In genomic region chr6:38533428-38534405, GRCm38 (mm10) we compare ENCODE assay signal across 8 mouse cellular contexts. TPM values are rescaled to one million over a fixed set of nuclear protein-coding genes. Genes with fewer than 3 reads are reported as not detected.
A peak's percentile ranks its signal among the peaks of the same experiment; 100 is the strongest.
DNase-seq lines count a peak whose midpoint lies in the region; ATAC-seq and TF ChIP-seq lines count a peak whose summit lies in the region.

TSS of gene Fmc1 (plus strand) at chr6:38533502.

- H3K4me2 ChIP-seq in heart, embryonic 12.5 days: peak within 1 kb of the TSS; percentile 83
- peak within 1 kb of the TSS; percentile 57 for H3K4me2 ChIP-seq in kidney, postnatal 0 days (ENCODE audit: low read length)
- peak within 1 kb of the TSS; percentile 88 for H3K4me2 ChIP-seq in liver, embryonic 11.5 days
- H3K4me2 ChIP-seq in stomach, embryonic 14.5 days (replicated peaks; ENCODE audit: low read depth, low read length): peak within 1 kb of the TSS; percentile 60

- peak within 1 kb of the TSS; percentile 88 for H3K4me3 ChIP-seq in heart, embryonic 12.5 days
- peak within 1 kb of the TSS; percentile 97 for H3K4me3 ChIP-seq in kidney, postnatal 0 days (replicated peaks; ENCODE audit: low read depth, low read length)
- H3K4me3 ChIP-seq in liver, embryonic 11.5 days (ENCODE audit: low read depth, low read length): peak within 1 kb of the TSS; percentile 81
- peak within 1 kb of the TSS; percentile 80 for H3K4me3 ChIP-seq in stomach, embryonic 14.5 days (ENCODE audit: low read depth, low read length)

- H3K9ac ChIP-seq in heart, embryonic 12.5 days: peak within 1 kb of the TSS; percentile 96
- peak within 1 kb of the TSS; percentile 95 for H3K9ac ChIP-seq in kidney, postnatal 0 days (ENCODE audit: low read depth, low read length)
- H3K9ac ChIP-seq in liver, embryonic 11.5 days (ENCODE audit: low read depth, low read length): peak within 1 kb of the TSS; percentile 98
- H3K9ac ChIP-seq in stomach, embryonic 14.5 days (replicated peaks; ENCODE audit: low read depth, low read length): peak within 1 kb of the TSS; percentile 68

- DNase-seq in CD4-positive helper T cell, adult 2 months (ENCODE audit: low read depth, low spot score): peak; percentile 99
- peak; percentile 99 for DNase-seq in brain, embryonic 18.5 days (ENCODE audit: low read depth, low spot score)
- peak; percentile 99 for DNase-seq in kidney, postnatal 0 days (ENCODE audit: low spot score)
- peak; percentile 94 for DNase-seq in liver, embryonic 11.5 days (ENCODE audit: low spot score)
- DNase-seq in naive thymus-derived CD4-positive, alpha-beta T cell, adult 2 months (ENCODE audit: low read depth): peak; percentile 100

- peaks cover 9% of the 10 kb centered on the region for H3K4me1 ChIP-seq in heart, embryonic 12.5 days (replicated peaks)
- no peaks in the 10 kb centered on the region for H3K4me1 ChIP-seq in kidney, postnatal 0 days (replicated peaks; ENCODE audit: insufficient read depth, low read length)
- H3K4me1 ChIP-seq in liver, embryonic 11.5 days (replicated peaks; ENCODE audit: control insufficient read depth, insufficient read depth, low read length): peaks cover 12% of the 10 kb centered on the region
- peaks cover 4% of the 10 kb centered on the region; the same call in 1 of the 2 replicates for H3K4me1 ChIP-seq in stomach, embryonic 14.5 days (ENCODE audit: control insufficient read depth, insufficient read depth, low read length)

- ATAC-seq in erythroid progenitor cell, adult 5-6 weeks (replicated peaks; ENCODE audit: low FRiP score, poor library complexity, severe bottlenecking): peak; percentile 83
- ATAC-seq in heart, embryonic 12.5 days (ENCODE audit: insufficient number of reproducible peaks, low FRiP score): peak; percentile 87
- peak; percentile 86 for ATAC-seq in kidney, postnatal 0 days (replicated peaks; ENCODE audit: low FRiP score, low read depth)
- ATAC-seq in liver, embryonic 11.5 days (replicated peaks; ENCODE audit: low FRiP score): peak; percentile 89
- peak; percentile 93 for ATAC-seq in stomach, embryonic 14.5 days (ENCODE audit: insufficient number of reproducible peaks, insufficient read depth, low FRiP score, low read depth)

- peak; percentile 68 for TF ChIP-seq CTCF in kidney, postnatal 0 days (IDR thresholded peaks at IDR 0.05; ENCODE audit: low read depth)

- no peaks in the 10 kb centered on the region for H3K27me3 ChIP-seq in heart, embryonic 12.5 days (replicated peaks)
- no peaks in the 10 kb centered on the region for H3K27me3 ChIP-seq in kidney, postnatal 0 days (ENCODE audit: insufficient read depth, low read length)
- no peaks in the 10 kb centered on the region for H3K27me3 ChIP-seq in liver, embryonic 11.5 days (replicated peaks; ENCODE audit: control insufficient read depth, insufficient read depth, low read length)
- H3K27me3 ChIP-seq in stomach, embryonic 14.5 days (ENCODE audit: control insufficient read depth, insufficient read depth, low read length): no peaks in the 10 kb centered on the region

- peak within 1 kb of the TSS; percentile 98 for H3K27ac ChIP-seq in heart, embryonic 12.5 days (ENCODE audit: poor library complexity, severe bottlenecking)
- peak within 1 kb of the TSS; percentile 97 for H3K27ac ChIP-seq in kidney, postnatal 0 days
- H3K27ac ChIP-seq in liver, embryonic 11.5 days (ENCODE audit: low read depth, low read length): peak within 1 kb of the TSS; percentile 93
- H3K27ac ChIP-seq in stomach, embryonic 14.5 days (ENCODE audit: low read length): peak within 1 kb of the TSS; percentile 97

- H3K9me3 ChIP-seq in heart, embryonic 12.5 days (replicated peaks): no peaks in the 10 kb centered on the region
- no peaks in the 10 kb centered on the region for H3K9me3 ChIP-seq in kidney, postnatal 0 days (replicated peaks; ENCODE audit: low read length)
- H3K9me3 ChIP-seq in liver, embryonic 11.5 days (ENCODE audit: control insufficient read depth, low read length): no peaks in the 10 kb centered on the region
- no peaks in the 10 kb centered on the region for H3K9me3 ChIP-seq in stomach, embryonic 14.5 days (ENCODE audit: control insufficient read depth, low read depth, low read length)

- WGBS in heart, embryonic 12.5 days: 5% methylated on average over 41 of the region's 41 CpGs
- WGBS in kidney, postnatal 0 days: 4% methylated on average over 41 of the region's 41 CpGs
- 3% methylated on average over 41 of the region's 41 CpGs for whole genome bisulfite sequencing in liver, embryonic 11.5 days
- WGBS in stomach, embryonic 14.5 days: 5% methylated on average over 41 of the region's 41 CpGs

- no peaks in the 10 kb centered on the region for H3K36me3 ChIP-seq in heart, embryonic 12.5 days
- H3K36me3 ChIP-seq in kidney, postnatal 0 days (ENCODE audit: insufficient read depth, low read length): no peaks in the 10 kb centered on the region
- no peaks in the 10 kb centered on the region for H3K36me3 ChIP-seq in liver, embryonic 11.5 days (ENCODE audit: control insufficient read depth, insufficient read depth, low read length)
- H3K36me3 ChIP-seq in stomach, embryonic 14.5 days (ENCODE audit: control insufficient read depth, insufficient read depth, low read length): no peaks in the 10 kb centered on the region

RNA-seq across cellular contexts. Expression of gene Fmc1, which starts in this region (rescaled TPM):
- 26.0 and 26.7 TPM in 2 replicates for total RNA-seq in erythroid progenitor cell, adult 5-6 weeks (2015; ENCODE audit: low replicate concordance)
- total RNA-seq in erythroid progenitor cell, adult 5-6 weeks (2017; ENCODE audit: low replicate concordance): 0.90 and 1.1 TPM in 2 replicates
- 202 and 217 TPM in 2 replicates for polyA plus RNA-seq in heart, embryonic 12.5 days (2016; fragmentation: Nextera tagmentation; extraction: Ambion mirVana)
- polyA plus RNA-seq in kidney, postnatal 0 days (2015; fragmentation: Nextera tagmentation; extraction: Ambion mirVana): 260 and 288 TPM in 2 replicates
- 141 and 146 TPM in 2 replicates for polyA plus RNA-seq in liver, embryonic 11.5 days (2014; fragmentation: Nextera tagmentation; extraction: Ambion mirVana)
- 137 and 148 TPM in 2 replicates for polyA plus RNA-seq in stomach, embryonic 14.5 days (2014; fragmentation: Nextera tagmentation; extraction: Ambion mirVana)

Comparison
In these comparisons a context has a peak if more than half of its experiments do, and no peak if none do; other contexts are left out.
1. Peak in every context shown above with its lines: DNase-seq, ATAC-seq, H3K4me3 ChIP-seq and H3K27ac ChIP-seq.